Mouse (Mus musculus) cerebellum, adult 11 months (tissue): ENCODE results near the gene Ppox.

Source experiments
- DNase-seq: peaks from one replicate; pipeline ENCODE4 v3.0.0; 2022

The Ppox gene

GRCm38 (mm10) chr1:171285096-171285892, 4.3 kb upstream of the Ppox start:
- DNase-seq = no peak

DNA sequence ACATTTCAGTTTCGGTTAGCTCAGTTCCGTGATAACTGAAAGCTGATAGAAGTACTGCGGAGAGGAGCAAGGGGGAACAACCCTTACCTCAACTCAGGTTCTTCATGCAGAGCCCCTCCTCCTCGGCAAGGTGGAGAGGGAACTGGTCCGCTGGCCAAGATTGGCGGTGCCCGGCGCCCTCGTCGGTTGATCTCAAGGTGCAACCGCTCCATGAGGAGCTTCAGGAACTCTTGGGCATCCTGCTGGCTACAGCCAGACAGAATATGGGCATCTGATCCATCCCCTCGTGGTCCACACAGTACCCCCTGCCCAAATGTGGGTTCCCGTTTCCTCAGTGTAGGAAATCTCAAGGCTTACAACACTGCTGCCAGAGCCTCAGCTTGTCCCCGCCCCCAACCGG, 3.5 kb upstream of the Ppox start:
- DNase-seq = no peak

DNA sequence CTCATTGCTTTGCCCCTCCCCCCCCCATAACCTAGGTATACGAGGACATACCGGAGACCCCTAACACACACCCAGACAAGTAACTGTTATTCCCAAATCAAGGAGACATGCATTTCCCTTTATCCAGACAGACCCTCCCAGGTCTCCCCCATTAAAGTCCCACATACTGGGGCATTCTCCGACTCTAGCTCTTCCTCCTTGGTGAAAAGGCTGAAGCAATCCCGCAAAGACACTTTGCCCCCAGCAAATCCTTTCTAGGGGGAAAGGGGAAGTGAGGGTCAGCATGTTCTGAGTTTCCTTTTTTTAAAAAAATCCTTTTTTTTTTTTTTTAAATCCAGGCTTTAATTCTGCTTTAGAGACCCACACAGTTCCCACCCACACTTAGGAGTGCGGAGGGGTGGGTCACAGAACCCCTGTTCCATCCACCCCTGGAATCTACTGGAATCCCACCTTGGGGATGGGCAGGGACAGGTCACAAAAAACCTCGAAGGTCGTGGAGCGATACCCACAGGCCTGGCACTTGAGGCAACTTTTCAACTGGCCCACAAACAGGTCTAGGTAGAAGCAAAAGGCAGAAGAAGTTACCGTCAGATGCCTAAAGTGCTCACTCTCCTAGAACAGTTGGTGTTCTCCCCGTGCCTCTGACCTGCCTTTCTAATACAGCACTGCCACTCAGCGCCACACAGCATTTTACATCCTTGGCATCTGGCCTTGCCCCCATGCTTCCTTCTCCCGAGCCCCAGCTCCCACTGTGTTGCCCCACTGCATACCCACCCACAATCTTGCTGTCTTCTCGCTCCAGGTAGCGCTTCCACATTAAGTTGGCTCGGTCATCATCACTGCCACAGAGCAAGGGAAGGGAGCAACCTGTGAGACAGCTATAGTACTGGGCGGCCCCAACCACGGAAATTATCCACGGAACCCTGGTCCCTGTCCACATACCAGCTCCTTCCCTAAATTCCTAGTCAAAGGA, 2.5 kb upstream of the Ppox start:
- DNase-seq = no peak

DNA sequence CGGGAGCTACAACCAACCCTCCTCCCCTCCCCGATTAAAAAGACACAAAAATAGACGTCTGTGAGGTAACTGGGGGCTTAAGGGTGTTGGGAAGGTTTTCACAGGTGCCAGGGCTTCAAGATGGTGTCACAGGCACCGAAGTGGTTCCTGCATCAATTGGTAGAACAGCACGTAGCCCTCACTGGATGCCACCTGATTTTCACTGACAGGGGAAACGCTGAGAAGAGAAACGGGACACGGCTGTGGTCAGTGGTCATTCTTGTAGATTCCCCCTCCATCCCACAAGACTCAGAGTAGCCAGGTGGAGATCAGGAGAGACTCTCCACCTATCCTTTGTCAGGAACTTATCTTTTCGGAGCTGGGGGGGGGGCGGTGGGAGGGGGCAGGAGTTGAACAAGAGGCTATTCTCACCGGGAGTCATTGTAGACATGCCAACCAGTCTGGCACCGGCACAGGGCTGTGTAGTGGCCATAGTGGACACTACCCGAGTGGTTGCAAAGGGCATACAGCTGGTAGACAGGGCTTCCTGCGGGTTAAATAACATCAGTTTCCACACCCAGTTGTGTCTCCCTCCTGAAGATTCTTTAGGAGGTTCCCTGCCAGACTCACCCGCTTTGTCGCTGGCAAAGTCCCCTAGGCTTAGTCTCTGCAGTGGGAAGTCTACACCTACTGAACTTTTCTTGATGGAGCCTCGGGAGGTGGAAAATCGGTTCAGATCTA, 1.3 kb upstream of the Ppox start:
- DNase-seq = no peak

GRCm38 (mm10) chr1:171281528-171281923, 540 bp upstream of the Ppox start:
- DNase-seq = peak; percentile 56

GRCm38 (mm10) chr1:171280250-171280915, 603 bp downstream of the Ppox start:
- DNase-seq = no peak

GRCm38 (mm10) chr1:171279721-171280120, 1.3 kb downstream of the Ppox start:
- DNase-seq = no peak

- DNase-seq = no peak
Measured at GRCm38 (mm10) chr1:171279012-171279705, 1.8 kb downstream of the Ppox start.

GRCm38 (mm10) chr1:171278436-171278835, 2.5 kb downstream of the Ppox start:
- DNase-seq = no peak

DNA sequence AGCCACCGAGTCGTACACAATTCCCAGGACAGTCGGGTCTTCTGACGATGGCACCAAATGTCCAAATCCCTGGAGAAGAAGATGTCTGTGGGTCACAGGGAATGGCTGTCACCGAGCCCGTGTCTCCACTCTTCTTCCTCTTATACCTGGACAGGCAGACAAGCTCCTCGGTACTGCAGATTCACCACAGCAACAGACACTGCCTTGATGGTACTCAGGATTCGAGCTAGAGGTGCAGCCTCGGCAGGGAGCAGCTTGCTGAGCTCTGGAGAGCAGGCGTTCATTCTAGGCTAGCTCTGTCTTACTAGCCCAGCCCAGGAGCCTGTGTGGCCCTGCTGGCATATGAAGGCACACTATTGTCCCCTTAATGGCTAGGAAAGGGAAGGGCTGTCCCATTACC, 3.2 kb downstream of the Ppox start:
- DNase-seq = no peak

DNA sequence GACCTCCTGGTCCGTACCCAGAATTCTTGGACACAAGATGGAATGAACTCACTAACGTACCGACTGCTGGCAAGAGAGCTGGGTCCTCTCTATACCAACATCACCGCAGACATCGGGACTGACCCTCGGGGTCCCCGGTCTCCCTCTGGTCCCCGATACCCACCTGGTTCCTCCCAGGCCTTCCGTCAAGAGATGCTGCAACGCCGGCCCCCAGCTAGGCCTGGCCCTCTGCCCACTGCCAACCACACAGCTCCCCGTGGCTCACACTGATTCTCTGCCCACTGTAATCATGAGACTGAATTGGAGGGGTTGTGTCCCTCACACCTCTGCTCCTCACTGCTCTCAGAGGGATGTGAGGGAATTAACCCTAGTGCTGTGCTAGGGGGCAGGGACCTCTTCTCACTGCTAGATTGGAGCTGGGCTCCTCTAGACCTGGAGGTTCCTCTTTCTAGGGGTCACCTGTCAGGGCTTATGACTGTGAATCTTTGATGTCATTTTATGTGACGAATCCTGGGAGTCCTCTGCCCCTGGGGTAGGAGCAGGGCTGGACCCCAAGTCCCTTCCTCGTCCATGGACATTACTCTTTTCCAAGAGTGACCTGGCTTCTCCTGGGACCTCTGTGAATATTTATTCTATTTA, 4.8 kb downstream of the Ppox start:
- no peak for DNase-seq

- DNase-seq = no peak
Measured at GRCm38 (mm10) chr1:171275144-171275734, 5.7 kb downstream of the Ppox start.

DNA sequence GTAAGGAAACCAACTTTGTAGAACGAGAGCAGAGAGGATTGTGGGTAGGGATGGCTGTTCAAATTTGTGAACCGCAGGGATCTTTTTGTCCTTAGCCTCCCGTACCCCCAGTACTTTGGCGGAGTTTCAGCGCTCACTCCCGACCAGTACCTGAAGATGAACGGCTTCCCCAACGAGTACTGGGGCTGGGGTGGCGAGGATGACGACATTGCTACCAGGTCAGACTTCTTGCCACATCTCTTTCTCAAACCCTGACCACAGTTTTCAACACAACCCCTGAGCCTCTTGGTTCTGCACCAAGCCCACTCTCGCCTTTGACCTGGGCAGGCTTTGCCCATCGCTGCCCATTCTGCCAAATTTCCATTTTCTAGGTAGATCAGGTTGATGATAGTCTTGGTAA, 6.8 kb downstream of the Ppox start:
- no peak for DNase-seq

DNA sequence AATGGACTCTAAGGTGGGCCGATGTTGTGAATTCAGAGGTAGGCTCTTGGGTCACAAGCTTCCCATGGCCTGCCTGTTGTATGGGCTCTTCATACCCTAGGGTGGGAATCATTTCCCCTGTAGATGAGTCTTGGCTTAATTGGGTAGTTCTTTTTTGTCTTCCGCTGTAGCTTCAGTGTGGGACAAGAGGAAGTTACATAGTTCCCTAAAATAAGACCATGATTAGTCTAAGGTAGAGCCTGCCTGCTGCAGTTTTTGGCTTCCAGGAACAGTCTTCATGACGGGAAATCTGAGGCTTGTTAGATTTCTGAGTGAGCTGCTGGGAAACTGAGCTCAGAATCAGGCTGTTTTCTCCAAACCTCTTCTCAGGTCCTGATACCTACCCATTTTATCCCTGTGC, 8.9 kb downstream of the Ppox start:
- no peak for DNase-seq

DNA sequence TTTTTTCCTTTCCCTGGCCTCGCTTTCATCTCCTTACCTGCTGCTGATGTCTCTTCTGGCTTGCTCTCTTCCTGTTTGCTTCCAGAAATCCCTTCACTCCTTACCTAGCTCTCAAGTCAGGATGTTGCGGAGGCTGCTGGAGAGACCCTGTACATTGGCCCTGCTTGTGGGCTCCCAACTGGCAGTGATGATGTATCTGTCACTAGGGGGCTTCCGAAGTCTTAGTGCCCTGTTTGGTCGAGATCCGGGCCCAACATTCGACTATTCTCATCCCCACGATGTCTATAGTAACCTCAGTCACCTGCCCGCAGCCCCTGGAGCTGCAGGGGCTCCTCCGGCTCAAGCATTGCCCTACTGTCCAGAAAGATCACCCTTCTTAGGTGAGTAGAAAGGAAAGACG, 9.4 kb downstream of the Ppox start:
- no peak for DNase-seq

DNA sequence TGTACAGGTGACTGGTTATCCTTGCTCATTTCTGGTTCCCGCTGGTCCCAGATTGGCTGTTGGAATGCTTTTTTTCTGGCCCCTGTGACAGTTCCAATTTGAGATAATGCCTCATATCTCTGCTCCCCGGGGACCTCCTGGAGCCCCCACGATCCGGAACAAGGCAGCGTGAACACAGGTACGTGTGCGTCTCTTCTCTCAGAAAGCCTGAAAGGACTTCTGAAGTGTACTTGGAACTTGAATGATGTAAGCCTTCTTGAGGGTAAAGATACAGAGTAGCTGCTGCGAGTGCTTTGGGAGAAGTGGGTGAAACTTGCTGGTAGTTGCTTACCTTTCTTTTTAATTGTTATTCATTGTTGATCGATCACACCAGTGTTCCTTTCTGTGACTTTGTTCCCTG, 9.8 kb downstream of the Ppox start:
- no peak for DNase-seq

DNA sequence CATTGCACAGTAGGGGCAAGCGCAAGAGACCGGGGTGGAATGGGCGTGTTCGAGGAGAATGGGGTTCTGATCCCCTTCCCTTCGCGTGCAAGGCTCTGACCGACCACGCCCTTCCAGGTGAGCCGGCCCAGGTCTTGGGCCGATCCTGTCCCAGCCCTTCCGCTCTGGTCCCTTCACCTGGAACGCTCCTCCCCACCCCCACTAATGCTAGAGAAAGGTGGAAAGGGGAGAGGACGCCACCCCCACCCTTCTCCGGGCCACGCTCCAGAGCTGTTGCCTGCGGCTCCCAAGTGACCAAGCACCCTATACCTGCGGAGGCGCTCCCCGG, 10.4 kb downstream of the Ppox start:
- peak; percentile 61 for DNase-seq

- DNase-seq = peak; percentile 98
Measured at GRCm38 (mm10) chr1:171269848-171270572, 11.0 kb downstream of the Ppox start, which contains the start of gene B4galt3. Gene B4galt3, plus strand, starts transcription at chr1:171270328.

DNA sequence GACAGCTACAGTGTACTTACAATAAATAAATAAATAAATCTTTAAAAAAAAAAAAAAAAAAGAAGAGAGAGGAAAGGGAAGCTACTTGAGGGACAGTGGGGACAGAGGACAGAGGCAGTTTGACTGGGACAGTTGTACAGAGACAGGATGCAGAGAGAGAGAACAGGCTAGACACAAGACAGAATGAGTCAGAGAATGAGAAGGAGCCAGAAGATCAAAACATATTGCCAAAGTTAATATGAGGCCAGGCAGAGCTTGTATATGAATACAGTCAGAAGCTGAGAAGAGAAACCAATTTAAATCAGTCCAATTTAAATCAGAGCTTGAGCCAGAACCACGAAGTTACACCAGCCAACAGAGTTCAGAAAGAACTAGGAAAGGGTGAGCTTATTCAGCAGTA, 12.6 kb downstream of the Ppox start:
- no peak for DNase-seq

- DNase-seq = no peak
Measured at GRCm38 (mm10) chr1:171265971-171266744, 14.8 kb downstream of the Ppox start.
